Mouse (Mus musculus) midbrain, embryonic 15.5 days (tissue): ENCODE data around the gene Amotl1. TPM values are rescaled to one million over a fixed set of nuclear protein-coding genes. Genes with fewer than 3 reads are reported as not detected.
"Not testable (repeated sequence)": the region's sequence is repeated elsewhere in the genome, so short reads cannot be mapped to it uniquely, and the experiment has no call there.

Experiments used
- ATAC-seq: fragments of 200-750 bp; cut with Nextera tagmentation; replicated peaks from 2 replicates; pipeline ENCODE4 v1.8.0; 2017; ENCODE audit warnings: moderate TSS enrichment
- H3K27ac ChIP-seq: fragments of 300-500 bp; sonication (generic); 2 replicates; pipeline ENCODE4 v1.5.1; 2015; ENCODE audit warnings: mild to moderate bottlenecking, inconsistent platforms
- H3K27me3 ChIP-seq: fragments of 300-500 bp; sonication (generic); replicated peaks from 2 replicates; pipeline ENCODE4 v1.6.1; 2015; ENCODE audit warnings: inconsistent platforms
- H3K36me3 ChIP-seq: fragments of 300-500 bp; sonication (generic); replicated peaks from 2 replicates; pipeline ENCODE4 v1.6.1; 2015; ENCODE audit warnings: inconsistent platforms
- H3K4me1 ChIP-seq: fragments of 300-500 bp; sonication (generic); 2 replicates; pipeline ENCODE4 v1.6.1; 2015; ENCODE audit warnings: inconsistent platforms
- H3K4me2 ChIP-seq: fragments of 300-500 bp; sonication (generic); 2 replicates; pipeline ENCODE4 v1.6.1; 2015; ENCODE audit warnings: inconsistent platforms, mild to moderate bottlenecking, moderate library complexity
- H3K4me3 ChIP-seq: fragments of 300-500 bp; sonication (generic); 2 replicates; pipeline ENCODE4 v1.5.1; 2015; ENCODE audit warnings: mild to moderate bottlenecking, inconsistent platforms
- H3K9ac ChIP-seq: fragments of 300-500 bp; sonication (generic); 2 replicates; pipeline ENCODE4 v1.6.1; 2015; ENCODE audit warnings: mild to moderate bottlenecking, inconsistent platforms
- H3K9me3 ChIP-seq: fragments of 300-500 bp; sonication (generic); 2 replicates; pipeline ENCODE4 v1.6.1; 2016; ENCODE audit warnings: inconsistent platforms
- WGBS: fragments of 180-500 bp; shearing (Covaris S2); methylation state at CpG from one replicate; pipeline ENCODE4 v1.1.7; 2015; ENCODE audit warnings: mixed read lengths; 5-methylcytosine and 5-hydroxymethylcytosine counted together
- polyA plus RNA-seq: library from polyadenylated mRNA; unstranded; fragments of >200 nt; fragmentation: Nextera tagmentation; extraction: Ambion mirVana; gene quantifications from 2 replicates; pipeline ENCODE4 v1.2.1, GENCODE M21; 2015

Amotl1 gene
- 10.6 and 11.8 TPM in 2 replicates for polyA plus RNA-seq

DNA sequence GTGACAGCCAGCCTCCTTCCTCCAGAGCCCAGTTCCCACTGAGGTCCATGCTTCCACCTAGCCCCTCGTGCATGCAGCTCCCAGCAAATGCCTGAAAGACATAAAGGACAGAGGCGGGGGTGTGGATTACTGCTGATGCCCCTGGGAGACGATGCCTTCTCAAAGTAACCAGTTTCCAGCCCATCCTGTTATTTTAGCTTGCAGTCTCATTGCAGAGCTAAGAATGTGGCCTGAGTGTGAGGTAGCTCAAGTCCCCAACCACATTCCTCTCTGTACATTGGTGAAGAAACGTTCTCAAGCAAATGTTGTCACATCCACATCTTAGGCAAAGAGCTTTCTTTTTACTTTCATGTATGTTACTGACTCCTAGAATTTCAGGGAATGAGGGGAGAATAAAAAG, at the start of gene Amotl1:
Amotl1 (minus strand) TSS at position 101 of the 400 bp plus-strand sequence.
- Histone ChIP-seq H3K9ac (no peak within 1 kb of the TSS), H3K4me1 (peaks cover 17% of the 10 kb centered on the region), H3K4me3 (no peak within 1 kb of the TSS), H3K9me3 (no peaks in the 10 kb centered on the region), H3K27ac (no peak within 1 kb of the TSS), H3K4me2 (no peak within 1 kb of the TSS), H3K36me3 (no peaks in the 10 kb centered on the region), H3K27me3 (no peaks in the 10 kb centered on the region)
- 45% methylated on average over 4 of the region's 4 CpGs for WGBS
- no peak for ATAC-seq

GRCm38 (mm10) chr9:14689376-14690108, 44.7 kb upstream of the Amotl1 start:
- no peaks in the 10 kb centered on the region for H3K36me3 ChIP-seq
- no peaks in the 10 kb centered on the region for H3K4me1 ChIP-seq
- no peak for ATAC-seq
- no peak overlapping the region for H3K27ac ChIP-seq
- no peaks in the 10 kb centered on the region for H3K9me3 ChIP-seq
- no peaks in the 10 kb centered on the region for H3K27me3 ChIP-seq
- no peak overlapping the region for H3K4me3 ChIP-seq
- no peak overlapping the region for H3K4me2 ChIP-seq
- WGBS = 76% methylated on average over 12 of the region's 12 CpGs
- no peak overlapping the region for H3K9ac ChIP-seq

- H3K27me3 ChIP-seq = no peaks in the 10 kb centered on the region
- WGBS = 79% methylated on average over 4 of the region's 4 CpGs
- H3K27ac ChIP-seq = no peak overlapping the region
- no peak overlapping the region for H3K9ac ChIP-seq
- no peak overlapping the region for H3K4me2 ChIP-seq
- no peak for ATAC-seq
- H3K36me3 ChIP-seq = no peaks in the 10 kb centered on the region
- no peak overlapping the region for H3K4me3 ChIP-seq
- no peaks in the 10 kb centered on the region for H3K9me3 ChIP-seq
- H3K4me1 ChIP-seq = no peaks in the 10 kb centered on the region
Measured at GRCm38 (mm10) chr9:14684363-14684762, 39.5 kb upstream of the Amotl1 start.

- H3K9me3 ChIP-seq = no peaks in the 10 kb centered on the region
- H3K4me3 ChIP-seq = no peak overlapping the region
- H3K27ac ChIP-seq = no peak overlapping the region
- no peak overlapping the region for H3K4me2 ChIP-seq
- no peaks in the 10 kb centered on the region for H3K36me3 ChIP-seq
- no peak overlapping the region for H3K9ac ChIP-seq
- H3K27me3 ChIP-seq = no peaks in the 10 kb centered on the region
- no peaks in the 10 kb centered on the region for H3K4me1 ChIP-seq
- peak; percentile 48; the same call in 1 of the 2 replicates for ATAC-seq
Measured at GRCm38 (mm10) chr9:14682741-14683140, 37.9 kb upstream of the Amotl1 start.

DNA sequence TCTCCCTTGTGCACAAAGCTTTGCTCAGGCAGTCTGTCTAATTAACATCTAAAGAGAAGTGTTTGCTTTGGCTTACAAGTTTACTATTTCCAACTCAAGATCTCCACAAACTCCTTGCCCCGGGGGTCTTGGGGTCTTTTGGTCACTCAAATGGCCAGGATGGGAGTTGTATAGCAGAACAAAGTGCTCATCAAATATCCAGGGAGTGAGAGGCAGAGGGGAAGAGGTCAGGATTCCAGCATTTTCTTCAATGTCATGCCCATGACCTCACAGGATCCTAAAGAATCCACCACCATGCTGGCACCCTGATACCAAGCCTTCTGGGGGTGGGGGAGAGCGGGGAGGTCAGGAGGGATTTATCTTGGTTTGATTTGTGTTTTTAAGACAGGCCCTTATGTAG, 35.7 kb upstream of the Amotl1 start:
- WGBS = 58% methylated on average over 2 of the region's 2 CpGs
- Histone ChIP-seq H3K9ac (no peak overlapping the region), H3K36me3 (no peaks in the 10 kb centered on the region), H3K4me3 (no peak overlapping the region), H3K4me1 (no peaks in the 10 kb centered on the region), H3K4me2 (no peak overlapping the region), H3K27ac (no peak overlapping the region), H3K9me3 (no peaks in the 10 kb centered on the region), H3K27me3 (no peaks in the 10 kb centered on the region)
- no peak for ATAC-seq

DNA sequence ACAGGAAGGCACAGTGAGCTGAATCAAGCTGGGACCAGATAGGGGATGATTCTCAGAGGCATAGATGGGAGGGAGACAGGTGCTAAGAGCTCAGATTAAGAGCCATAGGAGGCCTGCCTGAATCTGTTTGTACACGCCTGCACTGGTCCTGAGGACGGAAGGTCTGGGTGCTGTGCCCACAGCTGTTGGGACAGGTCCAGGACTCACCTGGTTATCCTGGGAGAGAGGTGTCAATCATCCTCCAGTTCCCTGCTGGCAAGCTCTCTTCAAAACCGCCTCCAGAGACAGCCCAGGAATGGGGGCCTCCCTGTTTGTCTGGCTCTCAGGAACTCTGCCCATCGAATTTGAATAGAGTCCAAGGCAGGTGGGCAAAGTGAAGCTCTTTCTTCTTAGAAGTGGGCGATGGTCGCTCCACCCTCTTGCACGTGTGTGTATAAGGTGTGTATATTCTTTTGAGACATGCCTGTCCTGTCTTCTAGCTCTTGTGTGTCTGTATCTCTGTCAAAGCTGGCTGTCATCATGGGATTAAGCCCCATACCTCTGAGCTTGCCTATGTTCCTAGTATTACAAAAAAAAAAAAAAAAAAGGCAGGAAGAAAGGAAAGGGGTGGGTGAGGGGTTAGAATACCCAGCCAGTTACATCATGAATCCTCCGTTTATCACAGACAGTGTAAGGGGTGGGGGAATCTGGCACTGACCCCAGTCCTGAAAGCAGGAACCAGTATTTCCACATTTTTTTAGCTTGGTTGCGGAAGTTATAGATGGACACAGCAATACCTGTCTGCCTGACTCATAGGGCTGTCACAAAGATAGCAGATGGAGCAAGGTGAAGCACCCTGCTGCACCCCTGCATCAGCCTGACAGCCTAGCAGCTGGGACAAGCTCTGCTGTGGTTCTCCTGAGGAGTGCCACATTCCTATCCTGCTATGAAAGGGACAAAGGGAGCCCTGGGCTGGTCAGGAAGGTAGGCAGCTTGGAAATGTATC, 31.1 kb upstream of the Amotl1 start:
- H3K27ac ChIP-seq = no peak overlapping the region
- H3K27me3 ChIP-seq = no peaks in the 10 kb centered on the region
- H3K4me3 ChIP-seq = no peak overlapping the region
- 62% methylated on average over 9 of the region's 9 CpGs for WGBS
- no peaks in the 10 kb centered on the region for H3K4me1 ChIP-seq
- no peak overlapping the region for H3K4me2 ChIP-seq
- no peaks in the 10 kb centered on the region for H3K36me3 ChIP-seq
- no peak for ATAC-seq
- no peaks in the 10 kb centered on the region for H3K9me3 ChIP-seq
- H3K9ac ChIP-seq = no peak overlapping the region

GRCm38 (mm10) chr9:14674506-14674905, 29.6 kb upstream of the Amotl1 start:
- no peak overlapping the region for H3K9ac ChIP-seq
- H3K4me3 ChIP-seq = no peak overlapping the region
- no peaks in the 10 kb centered on the region for H3K4me1 ChIP-seq
- H3K27ac ChIP-seq = no peak overlapping the region
- no peaks in the 10 kb centered on the region for H3K27me3 ChIP-seq
- ATAC-seq = no peak
- no peak overlapping the region for H3K4me2 ChIP-seq
- WGBS = 89% methylated on average over 8 of the region's 8 CpGs
- no peaks in the 10 kb centered on the region for H3K9me3 ChIP-seq
- H3K36me3 ChIP-seq = no peaks in the 10 kb centered on the region

- H3K27me3 ChIP-seq = no peaks in the 10 kb centered on the region
- no peak overlapping the region for H3K27ac ChIP-seq
- H3K4me3 ChIP-seq = no peak overlapping the region
- H3K9ac ChIP-seq = no peak overlapping the region
- no peaks in the 10 kb centered on the region for H3K36me3 ChIP-seq
- 90% methylated on average over 4 of the region's 4 CpGs for WGBS
- H3K4me1 ChIP-seq = no peaks in the 10 kb centered on the region
- H3K4me2 ChIP-seq = no peak overlapping the region
- no peaks in the 10 kb centered on the region for H3K9me3 ChIP-seq
- no peak for ATAC-seq
Measured at GRCm38 (mm10) chr9:14673109-14673508, 28.3 kb upstream of the Amotl1 start.

- H3K27ac ChIP-seq, H3K4me3 ChIP-seq, ATAC-seq, H3K27me3 ChIP-seq, H3K36me3 ChIP-seq, H3K4me1 ChIP-seq, H3K9ac ChIP-seq, H3K9me3 ChIP-seq, H3K4me2 ChIP-seq: not testable (repeated sequence)
- 36% methylated on average over 5 of the region's 5 CpGs for WGBS
Measured at GRCm38 (mm10) chr9:14671965-14672364, 27.1 kb upstream of the Amotl1 start.

GRCm38 (mm10) chr9:14668382-14668781, 23.5 kb upstream of the Amotl1 start:
- 91% methylated on average over 3 of the region's 3 CpGs for WGBS
- Histone ChIP-seq H3K27me3 (no peaks in the 10 kb centered on the region), H3K4me1 (no peaks in the 10 kb centered on the region), H3K9ac (no peak overlapping the region), H3K36me3 (no peaks in the 10 kb centered on the region), H3K4me3 (no peak overlapping the region), H3K27ac (no peak overlapping the region), H3K9me3 (no peaks in the 10 kb centered on the region), H3K4me2 (no peak overlapping the region)
- ATAC-seq = no peak

DNA sequence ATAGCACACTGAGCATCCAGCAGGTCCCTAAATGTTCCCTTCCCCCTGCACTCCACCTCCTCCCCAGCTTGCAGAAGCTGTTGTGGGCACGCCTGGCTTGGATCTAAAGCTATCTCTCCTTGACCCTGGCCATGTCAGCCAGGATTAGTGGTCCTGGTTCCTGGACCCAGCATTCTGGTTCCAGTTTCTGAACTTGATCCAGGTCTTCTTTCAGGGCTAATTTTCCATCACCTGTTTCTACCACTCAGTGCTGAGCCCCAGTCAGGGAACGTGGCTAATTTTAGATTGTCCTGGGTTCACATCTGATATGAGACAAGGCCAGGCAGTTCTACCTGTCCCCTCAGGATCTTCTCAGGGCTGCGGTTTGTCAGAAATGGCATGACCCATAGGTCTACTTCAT, 21.2 kb upstream of the Amotl1 start:
- WGBS = 91% methylated on average over 3 of the region's 3 CpGs
- no peak overlapping the region for H3K4me3 ChIP-seq
- H3K4me2 ChIP-seq = no peak overlapping the region
- no peaks in the 10 kb centered on the region for H3K27me3 ChIP-seq
- H3K36me3 ChIP-seq = no peaks in the 10 kb centered on the region
- no peak overlapping the region for H3K27ac ChIP-seq
- no peak for ATAC-seq
- H3K4me1 ChIP-seq = no peaks in the 10 kb centered on the region
- no peaks in the 10 kb centered on the region for H3K9me3 ChIP-seq
- no peak overlapping the region for H3K9ac ChIP-seq

GRCm38 (mm10) chr9:14663591-14663990, 18.7 kb upstream of the Amotl1 start:
- Histone ChIP-seq H3K36me3 (no peaks in the 10 kb centered on the region), H3K9me3 (no peaks in the 10 kb centered on the region), H3K4me2 (no peak overlapping the region), H3K4me3 (no peak overlapping the region), H3K27me3 (no peaks in the 10 kb centered on the region), H3K27ac (no peak overlapping the region), H3K4me1 (no peaks in the 10 kb centered on the region), H3K9ac (no peak overlapping the region)
- no peak for ATAC-seq
- 91% methylated on average over 2 of the region's 2 CpGs for WGBS
